Mouse (Mus musculus): ENCODE measurements at regions not wholly inside any gene's neighbourhood (a gene's known extent, or its start where the extent isn't known, plus 50 kb on each side); places are given as distances from the start of the nearest gene placed in this dataset.
"Not testable (repeated sequence)": the region's sequence is repeated elsewhere in the genome, so short reads cannot be mapped to it uniquely, and the experiment has no call there.

- DNase-seq: no peak
These were observed 125.8 kb upstream of the Intu start for GRCm38 (mm10) chr3:40405095-40405948.

GRCm38 (mm10) chr3:40405949-40406236 is 125.2 kb upstream of the Intu start:
- DNase-seq: no peak

- peak; percentile 30 to 80 for DNase-seq
These were observed 122.1 kb upstream of the Intu start for GRCm38 (mm10) chr3:40408921-40409488.

- no peak for DNase-seq
These were observed 120.3 kb upstream of the Intu start for GRCm38 (mm10) chr3:40410749-40411310.

DNA sequence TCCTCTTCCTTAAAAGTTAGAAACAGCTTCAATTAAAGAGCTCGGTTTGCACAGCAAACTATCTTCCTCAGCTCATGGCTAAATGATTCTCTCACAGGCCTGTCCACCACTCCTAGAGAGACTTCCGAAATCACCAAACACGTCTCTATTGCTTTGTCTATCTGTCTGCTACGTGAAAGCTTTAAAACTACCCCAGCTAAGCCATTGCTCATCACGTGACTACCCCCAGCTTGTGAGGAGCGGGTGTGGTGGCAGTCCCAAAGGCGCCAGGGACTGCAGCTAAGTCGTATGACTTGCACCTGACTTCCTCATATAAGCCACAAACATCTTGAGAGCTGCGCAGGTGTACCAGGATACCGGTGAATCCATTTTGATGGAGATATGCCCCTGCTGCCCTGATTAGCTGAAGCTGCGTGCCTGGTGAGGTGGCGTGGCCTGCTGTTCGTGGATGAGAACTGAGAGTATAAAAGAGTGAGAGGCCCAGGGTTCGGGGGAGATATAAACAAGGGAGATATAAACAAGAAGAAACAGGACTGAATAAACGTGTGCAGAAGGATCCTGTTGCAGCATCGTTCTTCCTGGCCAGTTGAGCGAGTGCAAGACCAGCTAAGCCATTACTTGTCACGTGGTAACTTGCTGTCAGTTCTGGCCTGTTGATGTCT is 105.8 kb upstream of the Intu start:
- not testable (repeated sequence) for DNase-seq

DNA sequence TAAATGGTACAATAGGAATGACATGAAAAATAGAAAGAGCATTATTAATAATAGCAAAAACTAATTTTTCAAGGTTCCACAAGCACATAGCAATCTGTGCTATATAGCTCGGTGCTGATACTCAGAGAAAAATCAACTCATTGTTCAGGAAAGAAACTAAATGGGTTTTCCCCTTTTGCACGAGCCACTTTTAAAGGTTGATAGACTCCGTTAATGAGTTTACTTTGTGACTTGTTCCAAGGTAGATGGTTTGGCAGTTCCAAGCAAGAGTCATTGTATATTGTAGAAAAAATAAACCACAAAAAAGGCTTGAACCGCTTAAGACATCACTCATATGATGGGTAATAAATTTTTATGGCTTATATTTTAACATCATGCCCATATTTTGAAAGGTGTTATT is 105.0 kb upstream of the Intu start:
- no peak for DNase-seq

DNA sequence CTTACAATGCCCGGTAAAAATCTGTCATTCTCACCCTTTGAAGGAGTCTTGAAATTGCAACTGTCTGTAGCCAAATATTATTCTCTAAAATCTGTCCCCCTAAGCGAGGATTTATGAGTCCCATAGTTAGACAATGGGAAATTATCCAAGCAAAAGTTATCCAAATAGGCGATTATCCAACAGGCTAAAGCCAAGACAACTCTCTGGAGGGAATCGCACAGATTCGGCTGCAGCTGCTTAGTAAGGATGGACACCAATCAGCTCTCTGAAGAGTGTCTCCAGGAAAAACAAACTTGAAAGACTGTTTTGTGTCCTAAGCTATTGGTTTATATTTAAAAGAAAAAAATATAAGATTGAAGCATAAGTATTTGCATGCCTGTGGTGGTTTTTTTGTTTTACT is 103.1 kb upstream of the Intu start:
- DNase-seq: no peak

GRCm38 (mm10) chr3:40438251-40438650 is 92.8 kb upstream of the Intu start:
- DNase-seq: no peak

DNA sequence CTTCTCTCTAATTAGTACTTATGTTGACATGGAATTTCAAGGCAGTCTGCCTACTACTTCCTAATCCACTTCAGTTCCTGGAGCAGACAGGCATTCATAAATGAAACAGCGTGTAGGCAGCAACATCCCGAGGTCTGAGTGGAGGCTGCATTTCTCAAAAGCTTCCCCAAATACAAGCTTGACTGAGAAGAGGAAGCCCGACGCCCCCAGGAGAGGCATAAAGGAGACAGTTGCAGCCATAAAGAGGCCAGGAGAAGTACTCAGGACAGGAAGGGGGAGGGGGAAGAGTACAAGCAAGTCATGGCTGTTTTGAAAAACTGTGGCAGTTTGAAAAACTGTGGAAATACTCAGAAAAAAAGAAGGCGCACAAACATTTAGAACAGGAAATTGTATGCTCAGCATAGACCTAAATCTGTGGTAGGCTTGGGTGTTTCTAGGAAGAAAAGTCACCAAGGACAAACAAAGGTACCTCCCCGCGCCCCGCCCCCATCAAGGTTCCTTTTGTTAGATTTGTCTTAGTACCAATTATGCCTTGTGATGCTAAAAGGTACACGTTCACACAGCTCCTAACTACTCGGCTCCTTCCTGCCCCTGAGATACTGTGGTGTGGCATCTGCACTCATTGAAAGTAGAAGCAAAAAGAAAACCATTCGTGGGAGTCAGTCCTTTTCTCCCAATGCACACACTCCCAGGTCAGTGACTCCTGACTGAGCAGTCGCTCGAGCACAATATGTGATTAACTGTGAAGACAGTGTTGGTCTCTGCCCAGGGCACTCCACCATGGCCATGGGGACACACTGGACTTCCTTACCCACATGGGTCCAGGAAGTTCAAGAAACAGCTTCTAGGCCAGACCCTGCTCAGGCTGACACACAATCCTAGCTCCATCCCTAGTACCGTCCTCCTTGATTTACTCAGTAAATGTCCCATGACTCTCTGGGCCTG is 89.7 kb upstream of the Intu start:
- DNase-seq: no peak

- DNase-seq: peak; percentile 47 to 68
These were observed 87.1 kb upstream of the Intu start for GRCm38 (mm10) chr3:40443788-40444595.

- DNase-seq: peak in 1 of 2 experiments; percentile 20
These were observed 78.1 kb upstream of the Intu start for GRCm38 (mm10) chr3:40452958-40453357.

- DNase-seq: peak; percentile 33 to 72
These were observed 77.5 kb upstream of the Intu start for GRCm38 (mm10) chr3:40453552-40453951.

GRCm38 (mm10) chr3:40456070-40456469 is 75.0 kb upstream of the Intu start:
- DNase-seq: no peak

- no peak for DNase-seq
These were observed 72.6 kb upstream of the Intu start for GRCm38 (mm10) chr3:40458490-40458889.

DNA sequence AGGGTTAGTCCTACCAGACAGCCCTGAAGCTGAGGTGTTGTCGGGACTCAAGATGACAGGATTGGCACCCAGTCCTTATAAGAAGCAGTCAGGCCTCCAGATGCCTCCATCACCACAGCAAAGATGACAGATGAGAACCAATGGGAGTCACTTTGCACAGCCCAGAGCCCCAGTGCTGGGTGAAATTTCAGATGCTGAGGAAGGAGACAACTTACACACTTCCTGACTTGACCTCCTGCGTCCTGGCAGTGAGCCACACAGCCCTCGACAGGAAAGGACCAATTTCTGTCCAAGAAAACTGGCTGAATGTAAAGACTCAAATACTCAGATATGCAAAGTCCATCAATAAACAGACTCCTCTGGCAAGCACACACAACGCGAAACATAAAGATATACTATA is 67.6 kb upstream of the Intu start:
- no peak for DNase-seq

DNA sequence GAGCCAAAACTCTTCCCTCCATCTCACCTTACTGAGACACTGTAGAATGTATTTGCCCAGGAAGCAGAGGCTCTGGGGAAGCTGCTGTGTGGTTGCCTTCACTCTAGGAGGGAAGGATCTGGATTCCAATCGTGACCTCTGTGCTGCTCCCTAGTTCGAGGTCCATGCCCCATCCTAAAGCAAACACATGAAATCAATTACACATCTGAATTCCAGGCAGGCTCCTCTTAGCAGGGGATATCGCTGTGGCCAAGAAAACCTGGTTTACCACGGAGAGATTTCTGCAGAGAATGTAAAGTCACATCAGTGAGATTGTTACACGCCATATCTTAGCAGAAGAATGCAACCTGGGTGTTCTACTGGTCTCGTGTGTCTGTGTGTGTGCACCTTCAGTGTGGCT is 61.0 kb upstream of the Intu start:
- no peak for DNase-seq

- no peak for DNase-seq
These were observed 58.3 kb upstream of the Intu start for GRCm38 (mm10) chr3:40472766-40473165.

DNA sequence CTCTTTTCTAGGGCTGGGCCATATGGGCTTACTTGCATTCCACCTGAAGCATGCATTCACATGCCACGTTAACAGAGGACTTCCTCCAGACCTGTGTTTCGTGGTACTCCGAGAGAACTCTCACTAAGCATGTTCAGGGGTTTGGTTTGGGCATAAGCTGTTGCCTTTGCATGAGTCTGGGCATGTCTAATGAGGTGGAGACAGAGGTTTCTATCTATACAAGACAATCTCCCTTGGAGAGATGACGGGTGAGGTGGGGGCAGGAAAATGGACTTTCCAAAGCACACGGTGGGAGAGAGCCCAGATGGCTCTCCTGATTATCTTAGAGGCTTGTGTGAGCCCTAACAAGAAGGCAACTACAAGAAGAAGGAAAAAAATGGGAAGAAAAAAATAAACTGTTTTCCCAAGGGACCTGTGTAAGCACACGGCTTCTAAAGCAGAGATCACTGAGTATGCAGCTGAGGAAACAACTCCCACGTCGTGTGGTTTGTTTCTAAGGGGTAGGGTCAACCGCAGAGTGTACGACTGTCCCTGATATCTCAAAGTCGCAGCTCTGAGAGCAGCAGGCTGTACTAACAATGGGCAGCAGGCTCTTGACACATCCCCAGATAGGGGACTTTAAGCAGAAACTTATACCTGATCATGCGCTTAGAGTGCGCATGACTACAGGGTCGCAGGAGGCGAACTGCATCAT is 50.7 kb upstream of the Intu start:
- DNase-seq: no peak

Data from lung, postnatal 4 days (tissue).